Mouse (Mus musculus): ENCODE measurements around the gene B4galt3.
"Not testable (repeated sequence)": the region's sequence is repeated elsewhere in the genome, so short reads cannot be mapped to it uniquely, and the experiment has no call there.

B4galt3 gene

GRCm38 (mm10) chr1:171240911-171241310 lies 29.2 kb upstream of the B4galt3 start:
- no peak for DNase-seq (ENCODE audit: low spot score)

DNA sequence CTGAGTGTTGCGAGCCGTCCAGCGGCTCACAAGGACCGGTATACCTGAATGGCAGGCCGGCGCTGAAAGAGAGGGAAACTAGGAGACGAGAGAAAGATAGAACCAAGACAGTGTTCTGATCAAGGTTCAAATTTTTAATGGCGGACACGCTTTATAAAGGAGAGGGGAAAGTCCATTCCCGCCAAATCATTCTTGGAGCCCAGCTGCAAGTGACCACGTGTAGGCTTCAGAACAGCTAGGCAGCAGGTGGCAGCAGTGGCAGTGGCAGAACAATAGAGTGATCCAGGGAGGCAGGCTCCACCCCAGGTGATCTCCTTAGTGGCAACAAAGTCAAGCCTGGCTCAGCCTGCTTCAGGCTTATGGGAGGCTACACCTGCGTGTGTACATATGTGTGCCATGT lies 28.2 kb upstream of the B4galt3 start:
- not testable (repeated sequence) for DNase-seq (ENCODE audit: low spot score)

GRCm38 (mm10) chr1:171245353-171245752 lies 24.8 kb upstream of the B4galt3 start:
- DNase-seq (ENCODE audit: low spot score) = no peak

GRCm38 (mm10) chr1:171246709-171247452 lies 23.2 kb upstream of the B4galt3 start:
- peak; percentile 95 for DNase-seq (ENCODE audit: low spot score)

DNA sequence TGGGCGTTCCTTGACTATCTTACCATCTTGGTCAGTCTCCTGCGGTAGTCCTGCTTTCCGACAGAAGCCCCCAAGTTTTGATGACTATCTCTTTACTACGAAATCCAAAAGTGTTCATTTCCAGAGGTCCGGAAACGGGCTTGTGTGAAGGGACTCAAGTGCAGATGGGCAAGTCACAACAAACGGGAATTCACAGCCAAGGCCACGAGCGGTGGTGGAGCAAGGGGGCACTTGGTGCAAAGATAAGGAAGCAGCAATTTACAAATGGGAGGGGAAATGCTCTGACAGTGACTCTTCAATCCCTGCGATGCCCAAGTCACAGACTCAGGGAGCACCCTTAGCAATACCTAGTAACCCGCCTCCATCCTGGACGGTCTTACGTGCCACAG lies 22.7 kb upstream of the B4galt3 start:
- DNase-seq (ENCODE audit: low spot score) = no peak

DNA sequence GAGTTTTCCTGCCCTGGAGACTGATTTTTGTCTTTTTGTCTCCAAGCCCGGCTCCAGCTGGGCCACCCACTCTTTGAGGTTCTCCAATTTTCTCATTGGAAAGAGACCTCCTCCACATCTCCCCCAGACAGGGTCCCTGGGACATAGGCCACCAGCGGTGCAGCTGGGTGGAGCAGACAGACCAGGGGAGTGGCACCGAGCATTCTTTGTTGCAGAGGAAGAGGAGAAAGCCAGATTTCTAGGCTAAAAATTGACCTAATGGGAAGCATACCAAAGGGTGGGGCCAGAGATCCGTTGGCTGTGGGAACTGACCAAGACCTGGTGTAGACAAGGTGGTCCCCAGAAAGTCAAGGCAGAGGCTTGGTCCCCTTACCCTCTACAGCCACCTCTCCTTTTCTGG lies 22.2 kb upstream of the B4galt3 start:
- DNase-seq (ENCODE audit: low spot score) = no peak

GRCm38 (mm10) chr1:171248386-171249226 lies 21.5 kb upstream of the B4galt3 start:
- DNase-seq (ENCODE audit: low spot score) = no peak

DNA sequence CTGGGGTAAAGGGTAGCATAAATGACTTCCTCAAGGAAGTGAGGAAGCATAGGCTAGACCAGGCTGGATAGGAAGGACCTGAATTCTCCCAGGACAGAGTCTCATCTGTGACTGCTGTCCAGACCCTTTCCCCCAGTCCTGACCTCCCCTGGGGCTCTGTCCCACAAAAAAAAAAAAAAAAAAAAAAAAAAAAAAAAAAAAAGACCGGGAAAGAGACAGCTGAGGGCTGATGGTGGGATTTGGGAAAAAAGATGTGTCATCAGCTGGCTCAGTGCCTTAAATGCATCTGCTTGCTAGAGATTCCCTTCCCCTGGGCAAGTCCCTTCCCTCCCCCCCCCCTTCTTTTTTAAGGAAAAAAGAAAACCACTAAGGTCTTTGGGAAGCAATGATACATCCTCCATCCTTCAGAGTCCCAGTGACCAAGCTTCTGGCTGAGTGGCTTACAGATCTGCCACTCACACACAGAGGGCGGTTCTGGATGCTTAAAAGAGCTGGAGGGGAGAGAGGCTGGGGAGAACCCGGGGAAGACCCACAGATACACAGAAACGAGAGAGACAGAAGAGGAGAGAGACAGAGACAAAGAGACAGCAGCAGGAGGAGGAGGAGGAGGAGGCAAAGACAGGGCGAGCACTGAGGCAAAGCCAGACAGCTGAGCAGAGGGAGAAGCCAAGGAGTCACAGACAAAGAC lies 20.1 kb upstream of the B4galt3 start, which contains the start of gene Adamts4:
TSS of gene Adamts4 (plus strand) at position 509 of the 688 bp plus-strand sequence.
- DNase-seq (ENCODE audit: low spot score) = no peak

- no peak for DNase-seq (ENCODE audit: low spot score)
Measured at GRCm38 (mm10) chr1:171250680-171251593, 19.2 kb upstream of the B4galt3 start, which contains the start of gene Ndufs2. TSS of gene Ndufs2 (minus strand) at chr1:171251388.

DNA sequence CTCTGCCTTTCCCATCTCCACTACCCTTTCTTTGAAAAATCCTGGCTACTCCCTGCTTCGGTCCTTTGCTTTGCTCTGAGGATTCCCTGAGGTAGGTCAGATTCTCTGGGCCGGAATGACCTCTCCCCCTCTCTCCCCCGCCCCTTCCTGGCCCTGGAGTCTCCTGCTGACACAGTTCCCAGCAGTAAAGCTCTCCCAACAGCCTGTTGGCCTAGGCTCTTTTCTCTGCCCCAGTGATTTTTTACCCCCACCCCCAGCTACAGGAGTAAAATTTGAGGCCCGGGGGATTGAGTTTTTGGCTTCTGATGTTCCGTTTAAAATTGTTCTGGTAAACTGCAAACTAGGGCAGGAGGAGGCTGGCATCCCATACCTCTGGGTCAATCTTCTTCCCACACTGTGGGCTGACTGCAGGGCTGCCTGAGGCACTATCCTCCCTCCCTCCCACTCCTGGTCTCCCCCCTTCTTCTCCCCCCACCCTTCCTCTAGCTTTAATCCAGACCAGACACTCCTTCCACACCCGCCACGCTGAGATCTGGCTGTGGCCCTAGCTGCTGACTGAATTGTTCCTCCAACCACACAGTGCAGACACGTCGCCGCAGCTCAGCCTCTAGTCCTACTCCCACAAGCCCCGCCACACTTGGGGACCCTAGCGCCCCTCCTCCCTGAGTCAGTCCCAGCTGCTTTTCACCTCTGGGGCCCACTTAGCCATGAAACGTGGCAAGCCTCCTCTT lies 18.4 kb upstream of the B4galt3 start:
- no peak for DNase-seq (ENCODE audit: low spot score)

- no peak for DNase-seq (ENCODE audit: low spot score)
Measured at GRCm38 (mm10) chr1:171252415-171252814, 17.7 kb upstream of the B4galt3 start.

- no peak for DNase-seq (ENCODE audit: low spot score)
Measured at GRCm38 (mm10) chr1:171256095-171256818, 13.9 kb upstream of the B4galt3 start.

DNA sequence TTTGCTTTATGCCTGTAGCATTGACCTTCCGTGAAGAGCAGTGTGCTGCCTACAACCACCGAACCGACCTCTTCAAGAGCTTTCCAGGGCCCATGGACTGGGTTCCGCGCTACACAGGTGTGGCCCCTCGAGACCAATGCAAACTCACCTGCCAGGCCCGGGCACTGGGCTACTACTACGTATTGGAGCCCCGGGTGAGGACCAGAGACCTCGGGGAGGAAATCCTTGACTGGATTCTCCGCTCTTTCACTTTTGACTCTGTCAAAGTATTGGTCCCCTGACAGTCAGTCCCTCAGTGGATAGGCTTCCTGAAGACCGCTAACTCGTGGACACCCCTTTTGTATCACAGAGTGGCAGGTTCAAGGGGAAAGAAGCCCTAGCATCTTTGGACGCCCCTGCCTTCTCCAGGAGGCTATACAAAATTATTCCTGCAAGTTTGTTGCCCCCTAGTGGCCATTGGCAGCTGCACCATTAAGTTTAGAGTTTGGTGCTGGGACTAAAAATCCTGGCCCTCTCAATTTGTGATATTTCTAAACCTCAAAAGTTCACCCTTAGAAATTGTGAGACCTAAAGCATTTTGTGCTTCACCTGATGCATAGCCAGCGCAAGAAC lies 13.1 kb upstream of the B4galt3 start:
- no peak for DNase-seq (ENCODE audit: low spot score)

GRCm38 (mm10) chr1:171257781-171258180 lies 12.3 kb upstream of the B4galt3 start:
- no peak for DNase-seq (ENCODE audit: low spot score)

- no peak for DNase-seq (ENCODE audit: low spot score)
Measured at GRCm38 (mm10) chr1:171258921-171259320, 11.2 kb upstream of the B4galt3 start.

- no peak for DNase-seq (ENCODE audit: low spot score)
Measured at GRCm38 (mm10) chr1:171260316-171260715, 9.8 kb upstream of the B4galt3 start.

DNA sequence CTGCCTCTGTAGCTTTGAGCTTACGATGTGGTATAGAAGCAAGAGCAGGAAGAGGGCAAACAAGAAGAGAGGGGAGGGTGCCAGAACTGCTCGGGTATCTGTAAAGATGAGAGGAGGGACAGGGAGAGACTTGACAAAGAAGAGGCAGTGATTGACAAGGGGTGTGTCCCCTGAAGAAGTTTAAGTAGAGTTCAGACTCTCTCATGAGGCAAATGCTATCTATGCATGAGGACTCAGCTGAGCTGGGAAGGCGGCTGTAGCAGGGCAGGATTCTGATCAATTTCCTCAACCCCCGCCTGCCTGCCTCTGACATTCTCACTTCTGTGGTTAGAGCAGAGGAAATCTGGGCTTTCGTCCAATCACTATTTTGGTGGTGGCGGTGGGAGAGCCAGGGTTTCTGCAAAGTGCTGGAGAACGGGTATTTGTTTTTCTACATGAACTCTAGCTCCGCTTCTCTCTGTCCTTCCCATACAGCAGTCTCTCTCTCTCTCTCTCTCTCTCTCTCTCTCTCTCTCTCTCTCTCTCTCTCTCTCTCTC lies 7.5 kb upstream of the B4galt3 start:
- DNase-seq (ENCODE audit: low spot score) = peak; percentile 90

- DNase-seq (ENCODE audit: low spot score) = no peak
Measured at GRCm38 (mm10) chr1:171263185-171263611, 6.9 kb upstream of the B4galt3 start.

All from layer of hippocampus, adult 9-10 months (tissue).